Mouse (Mus musculus): ENCODE measurements at regions not wholly inside any gene's neighbourhood (a gene's known extent, or its start where the extent isn't known, plus 50 kb on each side); places are given as distances from the start of the nearest gene placed in this dataset.
A peak's percentile ranks its signal among the peaks of the same experiment; 100 is the strongest.

- no peak for DNase-seq (ENCODE audit: low read depth)
Measured at GRCm38 (mm10) chr2:34111286-34111685, 223.5 kb upstream of the Mvb12b start.

GRCm38 (mm10) chr2:34110582-34110981 is 222.8 kb upstream of the Mvb12b start:
- DNase-seq (ENCODE audit: low read depth) = no peak

- no peak for DNase-seq (ENCODE audit: low read depth)
Measured at GRCm38 (mm10) chr2:34107566-34108303, 220.0 kb upstream of the Mvb12b start.

GRCm38 (mm10) chr2:34106837-34107565 is 219.3 kb upstream of the Mvb12b start:
- no peak for DNase-seq (ENCODE audit: low read depth)

GRCm38 (mm10) chr2:34106245-34106644 is 218.5 kb upstream of the Mvb12b start:
- DNase-seq (ENCODE audit: low read depth) = no peak

GRCm38 (mm10) chr2:34105271-34106051 is 217.7 kb upstream of the Mvb12b start:
- no peak for DNase-seq (ENCODE audit: low read depth)

- DNase-seq (ENCODE audit: low read depth) = no peak
Measured at GRCm38 (mm10) chr2:34098004-34098547, 210.3 kb upstream of the Mvb12b start.

- peak; percentile 9 for DNase-seq (ENCODE audit: low read depth)
Measured at GRCm38 (mm10) chr2:34096561-34096960, 208.8 kb upstream of the Mvb12b start.

- no peak for DNase-seq (ENCODE audit: low read depth)
Measured at GRCm38 (mm10) chr2:34088832-34089231, 201.1 kb upstream of the Mvb12b start.

- no peak for DNase-seq (ENCODE audit: low read depth)
Measured at GRCm38 (mm10) chr2:34086130-34086529, 198.4 kb upstream of the Mvb12b start.

GRCm38 (mm10) chr2:34084513-34084912 is 196.8 kb upstream of the Mvb12b start:
- no peak for DNase-seq (ENCODE audit: low read depth)

GRCm38 (mm10) chr2:34082486-34082885 is 194.7 kb upstream of the Mvb12b start:
- DNase-seq (ENCODE audit: low read depth) = peak; percentile 18

GRCm38 (mm10) chr2:34080176-34080575 is 192.4 kb upstream of the Mvb12b start:
- DNase-seq (ENCODE audit: low read depth) = no peak

- no peak for DNase-seq (ENCODE audit: low read depth)
Measured at GRCm38 (mm10) chr2:34079282-34079681, 191.5 kb upstream of the Mvb12b start.

GRCm38 (mm10) chr2:34078875-34079262 is 191.1 kb upstream of the Mvb12b start:
- no peak for DNase-seq (ENCODE audit: low read depth)

GRCm38 (mm10) chr2:34078248-34078874 is 190.6 kb upstream of the Mvb12b start:
- no peak for DNase-seq (ENCODE audit: low read depth)

GRCm38 (mm10) chr2:34076346-34076745 is 188.6 kb upstream of the Mvb12b start:
- no peak for DNase-seq (ENCODE audit: low read depth)

- no peak for DNase-seq (ENCODE audit: low read depth)
Measured at GRCm38 (mm10) chr2:34074066-34074465, 186.3 kb upstream of the Mvb12b start.

GRCm38 (mm10) chr2:34065592-34065991 is 177.8 kb upstream of the Mvb12b start:
- no peak for DNase-seq (ENCODE audit: low read depth)

- peak; percentile 61 for DNase-seq (ENCODE audit: low read depth)
Measured at GRCm38 (mm10) chr2:34065090-34065489, 177.3 kb upstream of the Mvb12b start.

- no peak for DNase-seq (ENCODE audit: low read depth)
Measured at GRCm38 (mm10) chr2:34056552-34056951, 168.8 kb upstream of the Mvb12b start.

- DNase-seq (ENCODE audit: low read depth) = no peak
Measured at GRCm38 (mm10) chr2:34043064-34043463, 155.3 kb upstream of the Mvb12b start.
